Mouse (Mus musculus): ENCODE measurements around the gene Majin. TPM values are rescaled to one million over a fixed set of nuclear protein-coding genes. Genes with fewer than 3 reads are reported as not detected.

The Majin gene
- total RNA-seq (2021) = under 1 TPM in 1 of 2 experiments, not detected in 1; 0.37 TPM
- long read RNA-seq, experiment 1 = 0 reads
- long read RNA-seq, experiment 2 = 0 reads

DNA sequence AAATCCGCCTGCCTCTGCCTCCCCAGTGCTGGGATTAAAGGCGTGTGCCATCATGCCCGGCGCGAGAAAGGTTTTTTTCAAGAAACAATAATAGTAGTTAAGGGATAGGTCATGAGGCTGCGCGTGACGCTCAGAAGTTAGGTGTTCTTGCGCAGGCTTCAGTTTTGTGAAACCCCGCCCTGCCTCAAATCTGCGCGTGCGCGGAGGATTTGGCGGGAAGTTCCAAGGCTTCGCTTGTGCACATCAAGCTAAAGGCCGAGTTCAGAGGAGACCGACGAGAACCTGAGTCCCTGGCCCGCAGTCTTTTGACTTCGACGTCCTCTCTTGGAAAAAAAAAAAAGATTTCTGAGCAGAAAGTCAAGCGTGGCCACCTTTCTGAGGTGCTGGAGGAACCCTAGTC, at the start of gene Majin:
Gene Majin (plus strand): TSS at position 258 of the 400 bp plus-strand sequence.
- DNase-seq (ENCODE audit: low spot score in 2 of 2) = no peak

GRCm38 (mm10) chr19:6136397-6136796, 47.8 kb upstream of the Majin start:
- no peak for DNase-seq (ENCODE audit: low spot score in 2 of 2)

- DNase-seq (ENCODE audit: low spot score in 2 of 2) = no peak
Observed at GRCm38 (mm10) chr19:6139701-6140100, 44.5 kb upstream of the Majin start.

DNA sequence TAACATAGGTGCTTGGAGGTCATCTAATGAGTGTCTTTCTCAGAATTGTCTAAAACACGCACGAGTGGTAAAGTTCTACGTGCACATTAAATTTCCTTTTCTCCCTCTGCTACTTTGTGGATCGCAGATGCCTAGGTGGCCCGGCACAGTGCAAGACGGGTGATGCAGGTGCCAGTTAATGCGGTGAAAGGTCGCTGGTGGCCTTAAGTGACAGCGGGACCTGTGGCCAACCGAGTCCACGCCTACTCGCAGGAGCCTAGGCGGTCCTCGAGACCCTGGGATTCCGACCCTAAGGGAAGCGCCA, 43.9 kb upstream of the Majin start:
- no peak for DNase-seq (ENCODE audit: low spot score in 2 of 2)

GRCm38 (mm10) chr19:6140678-6141393, 43.4 kb upstream of the Majin start, which contains the start of gene Batf2:
TSS of gene Batf2 (plus strand) at chr19:6140983.
- peak; percentile 87 to 91 for DNase-seq (ENCODE audit: low spot score in 2 of 2)

- peak; percentile 74 to 76 for DNase-seq (ENCODE audit: low spot score in 2 of 2)
Observed at GRCm38 (mm10) chr19:6141394-6141749, 42.8 kb upstream of the Majin start, which contains the start of gene Arl2. TSS of gene Arl2 (minus strand) at chr19:6141548.

DNA sequence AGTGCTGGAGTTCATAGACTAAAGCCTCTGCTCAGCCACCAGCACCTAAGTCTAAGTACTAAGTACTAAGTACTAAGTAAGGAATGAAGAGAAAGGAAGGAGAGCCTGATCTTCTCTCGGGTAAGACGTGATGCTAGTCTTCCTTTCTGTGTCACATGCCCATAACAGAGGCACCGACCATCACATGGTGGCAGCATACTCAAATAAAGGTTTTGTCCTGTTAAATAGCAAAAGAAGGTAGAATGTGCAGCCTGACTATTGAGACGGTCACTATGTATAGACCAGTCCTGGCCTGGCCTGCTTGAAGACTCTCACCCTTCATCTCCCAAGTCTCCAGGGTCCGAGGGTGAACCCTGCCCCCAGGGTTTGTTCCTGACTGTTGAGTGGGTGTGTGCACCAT, 39.3 kb upstream of the Majin start:
- no peak for DNase-seq (ENCODE audit: low spot score in 2 of 2)

- no peak for DNase-seq (ENCODE audit: low spot score in 2 of 2)
Observed at GRCm38 (mm10) chr19:6155174-6155573, 29.0 kb upstream of the Majin start.

DNA sequence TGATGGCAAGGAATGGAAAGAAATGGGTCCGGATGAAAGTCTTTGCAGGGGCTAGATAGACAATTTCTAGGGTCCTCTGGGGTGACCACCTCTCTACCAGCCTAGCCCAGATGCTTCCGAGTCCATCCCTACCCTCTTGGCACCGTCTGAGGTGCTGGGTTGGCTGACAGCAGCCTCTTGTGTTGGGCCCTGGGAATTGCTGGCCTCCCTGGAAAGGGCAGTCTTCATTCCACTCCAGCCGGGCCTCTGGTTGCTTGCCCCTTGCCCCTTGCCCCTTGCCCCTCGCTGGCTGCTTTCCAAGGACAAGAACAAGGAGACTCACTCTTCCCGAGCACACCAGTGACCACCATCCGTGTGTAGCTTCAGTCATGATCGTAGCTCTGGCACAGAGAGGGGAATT, 27.8 kb upstream of the Majin start:
- DNase-seq (ENCODE audit: low spot score in 2 of 2) = no peak

DNA sequence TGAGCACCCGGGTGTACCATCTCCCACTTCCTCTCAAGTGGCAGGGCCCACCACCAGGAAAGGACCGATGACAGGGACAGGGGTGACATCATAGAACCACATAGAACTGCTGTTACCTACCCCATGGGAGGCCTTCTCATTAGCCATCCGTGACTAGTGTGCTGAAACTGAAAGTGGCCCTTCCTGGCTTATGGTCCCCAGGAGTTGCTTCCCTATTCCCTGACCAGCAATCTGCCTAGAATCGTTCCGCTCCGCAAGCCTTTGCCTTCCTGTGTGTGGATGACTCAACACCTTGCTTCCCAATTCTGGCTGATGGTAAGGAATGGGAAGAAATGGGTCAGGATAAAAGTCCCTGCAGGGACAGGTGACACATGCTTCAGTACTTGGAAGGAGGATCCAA, 27.0 kb upstream of the Majin start:
- DNase-seq (ENCODE audit: low spot score in 2 of 2) = no peak

- DNase-seq (ENCODE audit: low spot score in 2 of 2) = no peak
Observed at GRCm38 (mm10) chr19:6163872-6164547, 20.2 kb upstream of the Majin start.

GRCm38 (mm10) chr19:6166750-6167149, 17.4 kb upstream of the Majin start:
- no peak for DNase-seq (ENCODE audit: low spot score in 2 of 2)

GRCm38 (mm10) chr19:6171215-6171614, 13.0 kb upstream of the Majin start:
- DNase-seq (ENCODE audit: low spot score in 2 of 2) = no peak

- no peak for DNase-seq (ENCODE audit: low spot score in 2 of 2)
Observed at GRCm38 (mm10) chr19:6174771-6175170, 9.4 kb upstream of the Majin start.

DNA sequence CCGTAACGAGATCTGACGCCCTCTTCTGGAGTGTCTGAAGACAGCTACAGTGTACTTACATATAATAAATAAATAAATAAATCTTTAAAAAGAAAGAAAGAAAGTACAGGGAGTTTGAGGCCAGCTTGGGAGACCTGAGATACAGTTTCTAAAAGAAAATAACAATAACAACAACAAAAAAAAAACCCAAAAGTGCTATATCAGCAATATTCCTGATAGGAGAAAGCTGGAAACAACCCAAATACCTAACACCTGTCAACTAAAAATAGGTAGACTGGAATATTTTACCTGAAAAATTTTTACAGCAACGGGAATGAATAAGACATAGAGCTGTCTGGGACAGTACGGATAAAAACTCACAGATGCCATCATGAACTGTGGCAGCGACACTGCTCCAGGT, 5.4 kb upstream of the Majin start:
- no peak for DNase-seq (ENCODE audit: low spot score in 2 of 2)

- no peak for DNase-seq (ENCODE audit: low spot score in 2 of 2)
Observed at GRCm38 (mm10) chr19:6181629-6182028, 2.6 kb upstream of the Majin start.

DNA sequence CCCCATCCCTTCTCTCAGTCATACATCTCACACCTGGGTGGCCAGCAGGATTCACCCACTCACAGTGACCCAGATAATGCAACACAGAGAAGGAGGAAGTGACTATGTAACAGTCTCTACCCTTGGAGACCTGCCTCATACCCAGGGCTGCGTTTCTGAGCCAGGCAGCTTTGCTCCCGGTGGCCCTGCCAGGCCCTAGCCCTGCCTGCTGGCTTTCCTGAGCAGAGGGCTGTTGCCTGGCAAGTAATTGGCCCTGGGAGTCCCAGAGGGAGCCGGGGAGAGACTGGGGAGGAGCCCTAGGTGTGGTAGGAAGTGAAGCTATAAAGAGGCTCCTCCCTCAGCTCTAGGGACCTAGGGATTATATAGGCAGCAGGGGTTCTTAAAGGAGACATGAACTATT, 1.7 kb upstream of the Majin start:
- no peak for DNase-seq (ENCODE audit: low spot score in 2 of 2)

- DNase-seq (ENCODE audit: low spot score in 2 of 2) = no peak
Observed at GRCm38 (mm10) chr19:6204265-6204664, 20.1 kb downstream of the Majin start.

- DNase-seq (ENCODE audit: low spot score in 2 of 2) = no peak
Observed at GRCm38 (mm10) chr19:6206716-6207115, 22.5 kb downstream of the Majin start.

DNA sequence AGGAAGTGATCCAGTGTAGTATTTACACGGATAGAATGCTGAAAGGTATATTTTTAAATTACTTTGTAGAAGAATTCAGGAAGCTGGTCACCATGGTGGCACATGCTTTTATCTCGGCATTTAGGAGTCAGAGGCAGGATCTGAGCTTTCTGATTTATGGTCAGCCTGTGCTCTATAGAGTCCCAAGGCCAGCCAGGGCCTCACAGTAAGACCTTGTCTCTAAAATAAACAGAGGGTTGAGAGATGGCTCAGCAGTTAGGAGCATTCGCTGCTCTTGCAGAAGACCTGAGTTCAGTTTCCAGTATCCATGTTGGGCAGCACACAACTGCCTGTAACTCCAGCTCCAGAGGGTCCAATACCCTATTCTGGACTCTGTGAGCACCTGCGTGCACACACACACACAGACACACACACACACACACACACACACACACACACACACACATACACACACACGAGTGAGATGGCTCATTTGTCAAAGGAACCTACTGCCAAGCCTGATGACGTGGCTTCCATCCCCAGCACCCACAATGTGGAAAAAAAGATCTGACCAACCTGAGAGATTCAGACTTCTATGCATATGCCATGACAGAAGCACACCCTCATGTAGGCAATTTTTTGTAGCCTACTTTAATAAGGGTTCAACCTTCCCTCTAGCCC, 32.0 kb downstream of the Majin start:
- DNase-seq (ENCODE audit: low spot score in 2 of 2) = no peak

DNA sequence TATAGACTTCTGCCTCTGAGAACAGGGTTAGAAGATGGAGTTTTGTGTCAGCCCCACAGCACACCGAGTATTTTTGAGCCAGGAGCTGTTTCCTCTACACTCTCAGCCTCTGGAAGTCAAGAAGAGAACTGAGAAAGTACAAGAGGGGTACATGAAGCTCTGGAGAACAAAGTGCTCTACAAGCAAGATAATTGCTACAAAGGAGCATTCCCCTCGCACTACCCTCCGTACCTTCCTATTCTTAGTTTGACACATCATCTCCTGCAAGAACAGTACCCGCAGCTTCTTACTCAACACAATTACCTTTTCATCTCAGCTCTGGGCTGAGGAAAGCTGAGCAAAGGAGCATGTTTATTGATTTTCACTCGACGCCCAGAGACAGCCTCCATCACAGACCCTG, 34.4 kb downstream of the Majin start:
- DNase-seq (ENCODE audit: low spot score in 2 of 2) = no peak

- no peak for DNase-seq (ENCODE audit: low spot score in 2 of 2)
Observed at GRCm38 (mm10) chr19:6226135-6226534, 41.9 kb downstream of the Majin start, which contains the start of gene Gpha2. TSS of gene Gpha2 (plus strand) at chr19:6226380.
